Mouse (Mus musculus) ES-E14 (cell line): ENCODE measurements around the gene Ppil4.

Experiments used
- CHD2 ChIP-seq: IDR thresholded peaks from 2 replicates; pipeline ENCODE4 v1.6.1; 2014; ENCODE audit warnings: mild to moderate bottlenecking, low read depth, low read length, inconsistent platforms
- HCFC1 ChIP-seq: IDR thresholded peaks from 2 replicates; pipeline ENCODE4 v1.6.1; 2012; ENCODE audit warnings: low read length, inconsistent platforms, borderline replicate concordance; ENCODE audit not compliant: insufficient read depth
- MAFK ChIP-seq: IDR thresholded peaks from 2 replicates; pipeline ENCODE4 v1.6.1; 2014; ENCODE audit warnings: mild to moderate bottlenecking, low read depth, low read length, inconsistent platforms; ENCODE audit not compliant: insufficient read depth
- ZC3H11A ChIP-seq: IDR thresholded peaks from 2 replicates; pipeline ENCODE4 v1.6.1; 2012; ENCODE audit warnings: low read depth, mild to moderate bottlenecking, inconsistent platforms, low read length, borderline replicate concordance
- ZNF384 ChIP-seq: IDR thresholded peaks from 2 replicates; pipeline ENCODE4 v1.6.1; 2012; ENCODE audit warnings: low read depth, low read length, inconsistent platforms

DNA sequence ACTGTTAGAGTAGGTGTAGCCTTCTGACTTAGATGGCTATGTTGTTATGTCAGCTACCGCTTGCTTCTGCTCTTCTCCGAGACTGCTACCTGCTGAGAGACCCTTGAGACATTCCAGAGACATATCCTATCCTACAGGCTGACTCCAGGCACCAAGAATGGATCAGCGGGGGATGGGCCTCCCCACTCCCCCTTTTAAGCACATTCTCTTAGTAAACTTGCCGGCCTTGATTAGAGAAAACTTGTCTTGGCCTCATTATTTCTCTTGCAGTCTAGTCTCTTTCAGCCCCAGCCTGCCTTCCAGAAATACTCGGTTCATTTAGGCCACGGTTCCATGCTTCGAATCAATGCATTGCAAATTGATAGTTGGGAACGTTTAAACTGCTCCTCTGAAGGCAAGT lies 77.1 kb downstream of the Ppil4 start:
- TF ChIP-seq ZC3H11A (no peak), HCFC1 (no peak), MAFK (no peak), ZNF384 (no peak), CHD2 (no peak)
